Mouse (Mus musculus) kidney, adult 18-20 months (tissue): ENCODE measurements around the gene Tmem102.
A peak's percentile ranks its signal among the peaks of the same experiment; 100 is the strongest.

Source experiments
- DNase-seq: peaks from one replicate; pipeline ENCODE4 v3.0.0; 2021

The Tmem102 gene

DNA sequence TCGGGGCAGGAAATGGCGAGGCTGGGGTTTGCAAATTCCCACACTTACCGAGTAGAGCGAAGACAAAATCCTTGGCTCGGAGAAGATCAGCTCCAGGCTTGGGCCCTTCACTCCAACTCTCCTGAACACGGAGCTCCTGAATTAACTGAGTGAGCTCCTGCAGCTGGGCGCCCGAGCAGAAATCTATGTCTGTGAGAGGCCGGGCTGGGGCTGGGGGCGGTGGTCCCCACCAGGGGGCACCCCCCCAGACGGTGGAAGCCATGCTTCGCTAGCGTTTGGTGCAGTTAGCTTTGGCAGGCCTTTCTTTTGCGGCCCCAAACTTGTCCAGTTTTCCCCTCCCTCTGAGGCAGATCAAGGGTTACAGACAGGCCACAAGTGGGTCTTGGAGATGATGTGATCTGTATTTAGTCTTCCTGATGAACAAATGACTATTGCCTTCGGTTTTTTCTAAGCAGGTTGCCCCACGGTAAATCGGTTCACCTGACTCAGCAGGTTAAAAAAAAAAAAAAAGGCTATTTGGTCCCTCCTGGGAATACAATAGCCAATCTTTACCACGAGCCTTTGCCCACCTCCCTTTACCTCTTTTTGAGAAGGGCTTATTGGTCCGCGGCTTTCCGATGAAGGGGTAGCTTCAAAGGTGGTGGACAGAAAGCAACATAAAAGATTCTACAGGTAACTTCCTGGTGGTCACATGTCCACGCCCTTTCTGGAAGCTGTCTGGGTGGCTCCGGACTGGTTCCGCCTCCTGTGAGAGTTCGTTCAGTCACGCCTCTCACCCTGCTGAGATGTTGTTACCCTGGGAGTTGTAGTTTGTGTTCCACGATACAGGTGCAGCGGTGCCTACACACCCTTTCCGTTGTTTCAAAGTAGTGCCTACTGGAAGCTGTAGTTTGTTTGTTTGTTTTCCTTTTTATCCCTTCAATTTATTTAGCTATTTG is at the start of gene Tmem102:
Tmem102 (minus strand) TSS at position 653 of the 938 bp plus-strand sequence.
- peak; percentile 80 for DNase-seq

DNA sequence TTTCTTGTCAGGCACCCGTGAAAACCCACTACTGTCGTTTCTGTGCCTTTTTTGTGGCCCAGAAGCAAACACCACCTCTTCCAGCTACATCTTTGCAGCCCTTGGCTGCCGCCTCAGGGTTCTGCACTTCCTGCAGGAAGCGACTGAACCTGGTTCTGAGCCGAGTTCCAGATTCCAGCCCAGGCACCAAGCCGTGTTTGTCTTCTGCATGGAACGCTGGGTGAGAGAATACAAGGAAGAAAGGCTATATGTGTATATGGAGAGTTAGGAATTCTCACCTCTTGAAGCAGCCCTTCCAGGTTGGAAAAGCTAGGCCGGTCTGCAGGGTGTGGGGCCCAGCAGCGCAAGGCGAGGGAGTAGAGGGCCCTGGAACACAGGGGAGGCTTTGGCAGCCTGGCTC is 49.3 kb upstream of the Tmem102 start:
- no peak for DNase-seq

DNA sequence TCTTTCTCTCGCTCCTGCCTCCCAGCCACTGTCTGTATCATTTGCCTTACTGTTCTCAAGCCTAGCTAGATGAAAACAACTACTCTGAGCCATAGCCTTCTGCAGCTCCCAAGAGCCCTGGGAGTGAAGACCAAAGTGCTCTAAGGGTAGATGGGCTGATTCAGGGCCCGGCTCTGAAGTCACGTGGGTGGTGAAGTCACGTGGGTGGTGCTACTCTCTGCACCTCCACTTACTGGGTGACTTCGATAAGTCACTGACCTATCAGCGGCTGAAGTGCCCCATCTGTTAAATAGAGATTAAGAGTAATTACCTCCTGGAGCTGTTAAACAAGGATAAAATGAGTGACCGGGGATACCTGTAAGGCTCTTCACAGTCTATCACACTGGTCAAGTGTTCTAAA is 48.6 kb upstream of the Tmem102 start:
- peak; percentile 39 for DNase-seq

DNA sequence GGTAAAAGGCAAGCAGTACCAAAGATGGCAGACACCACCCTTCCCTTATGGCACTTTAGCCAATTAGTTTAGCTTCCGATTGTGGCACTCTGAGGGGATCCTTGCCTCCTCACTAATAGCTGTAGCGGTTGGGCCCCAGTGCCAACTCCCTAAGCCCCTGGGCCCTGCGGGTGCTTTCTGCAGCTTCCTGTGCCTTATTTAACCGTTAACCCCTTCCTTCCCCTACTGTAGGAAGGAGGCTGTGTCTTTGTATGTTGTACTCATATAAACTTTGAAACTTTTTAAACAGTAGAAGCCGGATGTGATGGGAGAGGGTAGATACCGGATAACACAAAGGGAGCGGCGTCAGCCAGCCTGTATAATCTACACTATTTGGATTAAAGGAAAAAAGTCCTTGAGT is 45.3 kb upstream of the Tmem102 start:
- no peak for DNase-seq

DNA sequence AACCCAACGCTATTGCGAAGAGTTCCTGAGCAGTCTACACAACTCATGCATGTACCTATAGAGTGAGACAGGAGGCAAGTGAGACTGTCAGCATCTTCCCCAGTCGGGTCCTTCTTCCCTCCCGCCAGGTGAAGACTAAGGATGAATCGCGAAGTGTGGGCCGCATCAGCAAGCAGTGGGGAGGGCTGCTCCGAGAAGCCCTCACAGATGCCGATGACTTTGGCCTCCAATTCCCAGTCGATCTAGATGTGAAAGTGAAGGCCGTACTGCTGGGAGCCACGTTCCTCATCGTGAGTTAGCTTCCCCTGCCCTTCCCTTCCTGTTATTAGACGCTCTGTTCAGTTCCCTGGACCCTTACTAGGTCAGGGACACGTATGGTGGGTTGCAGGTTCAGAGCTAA is 44.5 kb upstream of the Tmem102 start:
- DNase-seq, result no peak

DNA sequence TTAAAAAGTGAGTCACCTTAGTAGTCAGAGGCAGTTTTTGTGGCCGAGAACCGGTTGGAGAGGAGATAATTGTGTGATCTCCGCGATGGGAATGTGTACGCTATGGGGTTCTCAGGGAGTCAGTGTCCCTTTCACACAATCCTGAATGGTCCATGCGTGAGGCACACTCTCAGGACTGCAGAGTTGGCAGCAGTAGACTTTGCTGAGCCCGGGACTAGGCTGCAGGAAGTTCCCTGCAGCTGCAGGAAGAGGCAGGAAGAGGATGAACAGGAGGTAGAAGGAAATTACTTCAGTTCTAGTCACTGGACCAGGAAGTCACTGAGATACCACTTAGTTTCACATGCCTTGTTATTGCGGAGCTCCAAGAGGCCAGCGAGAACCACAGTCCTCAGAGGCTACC is 43.7 kb upstream of the Tmem102 start:
- no peak for DNase-seq

DNA sequence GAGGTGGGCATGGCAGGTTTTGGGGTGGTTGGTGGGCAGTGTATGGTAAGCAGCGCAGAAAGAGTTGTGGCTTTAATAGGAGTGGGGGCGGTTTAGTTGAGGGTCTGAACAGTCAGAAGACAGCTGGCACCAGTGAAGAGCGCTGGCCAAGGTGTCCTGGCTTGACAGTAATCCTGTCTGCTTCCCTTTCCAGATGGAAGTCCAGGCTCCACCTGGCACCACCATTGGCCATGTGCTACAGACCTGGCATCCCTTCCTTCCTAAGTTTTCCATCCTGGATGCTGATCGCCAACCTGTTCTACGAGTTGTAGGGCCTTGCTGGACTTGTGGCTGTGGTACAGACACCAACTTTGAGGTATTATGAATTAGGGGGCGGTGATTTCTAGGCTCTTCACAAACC is 42.6 kb upstream of the Tmem102 start:
- no peak for DNase-seq

DNA sequence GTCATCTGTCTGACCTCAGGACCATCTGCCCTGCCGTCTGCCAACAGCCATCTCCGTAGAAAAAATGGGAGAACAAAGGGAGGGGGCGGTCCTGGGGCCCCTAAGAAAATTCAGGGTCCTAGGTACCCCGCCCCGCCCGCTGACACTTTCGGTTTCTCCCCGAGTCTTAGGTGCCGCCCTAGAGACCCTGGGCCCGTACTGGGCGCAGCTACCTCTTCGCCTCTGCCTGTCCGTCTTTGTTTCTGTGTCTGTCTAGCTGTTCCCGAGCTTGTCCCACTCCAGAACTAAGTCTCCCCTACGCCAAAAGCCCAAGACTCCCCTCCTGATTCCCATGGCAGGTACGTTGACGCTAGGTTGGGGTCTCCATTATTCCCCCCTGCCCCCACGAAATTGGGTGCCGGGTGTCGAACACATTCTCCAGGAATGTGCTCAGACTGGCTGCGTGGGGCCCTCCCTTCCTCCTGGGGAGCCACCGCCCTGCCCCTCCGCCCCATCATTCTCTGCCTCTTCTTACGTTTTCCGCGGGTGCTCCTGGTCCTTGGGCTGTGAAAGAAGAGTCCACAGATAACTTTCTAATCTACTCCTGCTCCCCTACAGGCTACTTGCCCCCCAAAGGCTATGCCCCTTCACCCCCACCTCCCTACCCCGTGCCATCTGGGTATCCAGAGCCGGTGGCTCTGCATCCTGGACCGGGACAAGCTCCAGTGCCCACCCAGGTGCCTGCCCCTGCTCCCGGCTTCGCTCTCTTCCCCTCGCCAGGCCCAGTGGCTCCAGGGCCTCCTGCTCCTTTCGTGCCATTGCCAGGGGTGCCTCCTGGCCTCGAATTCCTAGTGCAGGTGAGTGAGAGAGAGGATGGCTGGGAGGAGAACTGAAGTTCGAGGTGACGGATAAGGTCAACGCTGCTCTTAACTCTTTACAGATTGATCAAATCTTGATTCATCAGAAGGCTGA is 41.6 kb upstream of the Tmem102 start:
- peak; percentile 37 for DNase-seq

DNA sequence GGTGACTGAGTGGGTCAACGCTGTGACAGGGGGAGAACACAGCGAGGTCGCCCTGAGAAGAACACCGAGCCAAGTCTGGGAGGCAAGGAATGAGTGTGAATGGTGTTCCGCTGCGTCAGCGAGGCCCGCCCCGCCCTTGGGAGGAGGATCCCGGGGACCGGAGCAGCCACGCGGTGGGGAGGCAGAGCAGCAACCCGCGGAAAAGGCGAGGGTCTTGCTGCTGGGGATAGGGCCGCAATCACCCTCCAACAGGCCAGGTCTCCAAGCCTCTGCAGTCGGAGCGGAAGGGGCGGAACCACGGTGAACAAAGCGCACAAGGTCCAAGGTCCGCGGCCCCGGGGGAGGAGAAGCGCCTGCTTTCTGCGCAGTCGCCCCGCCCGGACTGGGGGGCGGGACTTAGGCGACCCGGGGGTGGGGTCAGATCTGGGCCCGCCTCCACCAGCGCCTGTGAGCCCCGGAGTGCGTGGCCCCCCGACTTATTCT is 40.8 kb upstream of the Tmem102 start, which contains the start of gene Plscr3:
Plscr3 (plus strand) TSS at position 179 of the 483 bp plus-strand sequence.
- DNase-seq, result peak; percentile 95

DNA sequence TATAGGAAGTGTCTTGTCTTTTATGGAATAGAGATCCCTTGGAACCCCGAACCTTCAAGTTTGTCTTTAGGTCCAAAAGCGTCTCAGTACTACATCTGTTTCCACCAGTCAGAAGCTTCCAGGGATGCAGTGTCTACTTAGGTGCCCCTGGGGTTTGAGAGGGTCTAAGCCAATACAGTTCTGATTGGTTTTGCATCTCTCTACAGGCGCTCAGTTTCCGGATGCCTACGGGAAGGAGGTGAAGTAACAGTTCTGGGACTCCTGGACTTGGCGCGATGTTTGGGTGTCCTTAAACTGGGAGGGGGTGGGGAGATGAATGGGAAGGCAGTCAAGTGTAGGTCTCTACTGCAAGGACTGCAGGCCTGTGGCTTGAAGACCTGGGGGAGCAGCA is 33.3 kb upstream of the Tmem102 start:
- no peak for DNase-seq

DNA sequence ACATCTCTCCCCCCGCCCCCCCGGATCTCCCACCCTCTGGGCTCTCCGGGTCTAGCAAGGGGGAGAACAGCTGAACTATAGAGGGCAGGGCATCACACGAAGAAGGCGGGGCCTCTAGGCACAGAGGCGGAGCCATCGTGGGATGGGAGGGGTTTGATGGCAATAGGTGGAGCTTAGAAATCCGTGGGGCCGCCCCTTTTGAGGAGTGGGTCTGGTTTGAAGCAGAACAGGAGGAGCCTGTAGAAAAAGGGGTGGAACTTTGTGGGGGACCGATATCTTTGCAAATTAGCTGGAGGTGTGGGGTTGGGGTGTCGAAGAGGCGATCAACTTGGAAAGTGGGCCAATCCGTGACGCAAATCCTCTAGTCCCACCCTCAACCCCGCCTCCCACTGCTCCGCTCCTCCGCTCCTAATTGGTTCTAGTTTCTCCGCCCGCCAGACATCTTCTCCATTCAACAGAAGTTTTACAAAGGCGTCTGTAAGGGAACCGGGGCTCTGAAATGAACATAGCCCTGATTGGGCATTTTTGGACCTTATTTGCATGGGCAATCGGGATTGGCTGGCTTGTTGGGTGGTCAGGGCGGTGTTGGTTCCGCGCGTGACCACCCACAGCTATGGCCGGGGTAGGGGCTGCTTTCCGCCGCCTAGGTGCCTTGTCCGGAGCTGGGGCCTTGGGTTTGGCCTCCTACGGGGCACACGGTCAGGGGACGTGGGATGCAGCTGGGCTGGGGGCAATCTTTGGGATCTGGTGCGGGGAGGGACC is 32.7 kb upstream of the Tmem102 start, which contains the start of gene Tmem256:
Tmem256 (plus strand) TSS at position 563 of the 762 bp plus-strand sequence.
- peak; percentile 95 for DNase-seq

DNA sequence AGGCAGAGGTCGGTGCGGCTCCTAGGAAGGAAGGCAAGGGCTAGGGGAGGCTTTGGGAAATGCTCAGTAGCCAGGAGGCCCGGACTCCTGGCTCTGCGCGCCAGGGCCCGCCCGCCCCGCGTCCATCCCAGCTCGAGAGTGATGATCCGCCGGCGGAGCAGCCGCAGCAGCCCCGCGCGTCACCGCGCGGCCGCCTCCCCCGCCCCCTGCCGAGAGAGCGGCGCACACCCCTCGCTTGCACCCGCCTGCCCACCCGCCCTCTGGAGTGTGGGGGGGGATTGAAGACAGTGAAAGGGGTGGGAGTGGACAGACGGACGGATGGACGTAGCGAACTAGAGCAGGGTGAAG is 32.2 kb upstream of the Tmem102 start, which contains the start of gene Nlgn2:
Nlgn2 (minus strand) TSS at position 181 of the 348 bp plus-strand sequence.
- no peak for DNase-seq

DNA sequence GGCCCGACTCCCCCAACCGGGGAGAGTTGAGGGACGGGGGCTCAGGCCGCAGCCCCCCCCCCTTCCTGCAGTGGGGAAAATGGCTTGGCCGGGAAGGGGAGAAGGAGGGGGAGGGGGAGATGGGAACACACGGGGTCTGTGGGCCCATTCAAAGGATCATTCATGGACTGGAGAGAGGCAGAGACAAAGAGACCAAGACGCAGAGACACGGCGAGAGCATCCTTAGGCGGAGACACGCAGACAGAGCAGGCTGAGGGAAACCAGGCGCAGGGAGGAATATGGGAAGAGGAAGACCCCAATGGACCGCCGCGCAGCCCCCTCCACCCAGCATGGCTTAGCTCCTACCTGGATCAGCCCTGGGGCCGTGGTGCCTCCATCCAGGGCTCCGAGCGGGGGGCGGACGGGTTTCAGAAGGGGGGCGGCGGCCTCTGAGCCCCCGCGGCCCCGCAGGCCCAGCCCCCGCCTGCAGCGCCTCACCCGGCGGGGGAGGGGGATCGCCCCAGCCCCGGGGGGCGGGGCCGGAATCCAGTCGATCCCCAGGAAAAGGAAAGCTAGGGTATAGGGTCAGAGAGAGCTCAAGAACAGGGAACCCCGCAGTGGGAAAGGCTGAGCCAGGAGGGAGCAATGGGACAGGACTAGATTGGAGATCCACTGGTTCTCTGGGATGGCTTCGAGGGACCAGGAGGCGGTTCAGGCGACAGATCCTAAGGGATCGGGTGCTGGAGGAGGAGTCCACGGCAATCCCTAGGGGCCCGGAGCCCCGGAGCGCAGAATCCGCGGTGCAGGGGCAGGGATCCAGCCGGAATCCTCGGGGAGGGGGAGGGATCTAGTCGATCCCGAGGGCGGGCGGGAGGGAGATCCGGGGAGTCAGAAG is 31.5 kb upstream of the Tmem102 start:
- no peak for DNase-seq

DNA sequence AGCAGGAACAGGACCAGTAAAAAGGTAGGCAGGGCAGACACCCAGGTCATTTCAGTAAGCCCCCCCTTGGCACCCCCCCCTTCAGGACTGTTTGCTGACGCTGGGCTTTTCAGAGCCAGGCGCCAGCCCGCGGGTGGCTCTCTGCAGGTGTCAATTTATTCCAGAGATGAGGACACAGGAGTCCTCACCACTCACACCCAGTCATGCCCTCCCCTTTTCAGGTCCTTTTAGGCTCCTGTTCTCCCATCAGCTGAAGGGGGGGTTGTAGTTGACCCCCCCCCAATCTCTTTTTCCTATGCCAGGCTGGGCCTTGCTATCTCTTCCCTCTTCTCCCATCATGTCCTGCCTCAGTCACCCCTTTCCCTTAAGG is 30.5 kb upstream of the Tmem102 start:
- no peak for DNase-seq

DNA sequence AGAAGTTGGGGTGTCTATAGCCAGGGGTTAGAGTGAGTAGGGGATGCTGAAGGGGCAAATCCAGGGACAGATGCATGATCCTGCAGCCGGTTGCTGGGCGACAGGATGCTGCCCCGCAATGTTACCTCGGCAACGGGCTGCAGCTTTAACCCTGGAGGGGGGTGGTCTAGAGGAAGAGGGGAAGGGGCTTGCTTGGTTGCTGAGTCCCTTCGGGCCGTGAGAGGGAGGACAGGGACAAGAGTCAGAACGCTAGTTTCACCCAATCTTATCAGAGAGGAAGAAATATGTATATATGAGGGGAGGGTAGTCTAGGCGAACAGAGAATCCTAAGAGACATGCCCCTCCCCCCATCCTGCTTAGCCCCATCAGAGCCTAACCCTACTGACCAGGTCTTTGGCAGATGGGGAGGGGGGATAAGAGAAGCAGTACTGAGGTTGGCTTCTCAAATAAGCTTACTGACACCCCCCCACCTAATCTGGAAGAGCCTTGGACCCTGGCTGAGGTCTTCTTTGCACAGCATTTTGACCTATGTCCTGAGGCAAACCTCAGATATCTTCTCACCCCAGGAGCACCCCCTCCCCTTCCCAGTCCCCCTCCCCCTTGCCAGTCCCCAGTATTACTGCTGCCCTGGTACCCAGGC is 30.0 kb upstream of the Tmem102 start:
- DNase-seq, result no peak

DNA sequence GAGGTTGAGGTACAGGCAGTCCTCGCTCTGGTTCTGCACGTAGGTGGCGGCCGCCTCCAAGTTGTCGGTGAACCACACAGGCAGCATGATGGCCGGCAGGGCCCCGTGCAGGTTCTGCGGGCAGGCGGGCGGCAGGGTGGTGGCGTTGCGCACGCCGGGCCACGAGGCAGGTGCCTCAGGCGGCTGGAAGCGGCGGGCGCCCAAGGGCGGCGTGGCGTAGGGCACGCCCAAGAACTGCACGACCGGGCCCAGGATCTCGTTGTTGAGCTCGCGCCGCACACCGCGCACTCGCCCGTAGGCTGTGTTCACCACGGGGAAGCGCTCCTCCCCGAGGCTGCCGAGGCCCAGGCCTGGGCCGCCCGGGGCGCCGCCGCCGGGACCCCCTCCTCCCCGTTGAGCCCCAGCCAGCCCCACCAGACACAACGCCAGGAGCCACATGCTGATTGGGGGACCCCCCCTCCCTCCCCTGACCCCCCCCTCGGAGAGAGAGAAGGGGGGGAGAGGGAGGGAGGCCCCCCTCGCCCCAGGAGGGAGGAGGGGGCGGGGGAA is 28.7 kb upstream of the Tmem102 start:
- peak; percentile 49 for DNase-seq

DNA sequence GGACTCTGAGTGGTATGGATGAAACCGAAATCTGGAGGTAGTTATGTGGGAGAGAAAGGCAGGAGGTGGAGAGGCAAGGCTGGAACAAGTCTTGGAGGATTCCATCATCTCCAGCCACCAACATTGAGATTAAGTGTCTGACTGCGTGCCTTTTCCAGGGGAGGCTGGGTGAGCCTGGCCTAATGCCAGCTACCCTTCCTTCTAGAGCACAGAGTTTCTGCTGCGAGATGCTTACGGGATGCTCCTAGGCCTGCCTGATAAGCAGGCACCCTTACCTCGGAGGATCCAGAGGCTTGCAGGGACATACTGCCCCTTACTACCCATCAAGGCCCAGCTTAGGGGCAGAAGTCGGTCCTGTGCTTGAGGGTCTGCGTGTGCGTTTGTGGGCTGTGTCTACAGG is 28.1 kb upstream of the Tmem102 start:
- no peak for DNase-seq

DNA sequence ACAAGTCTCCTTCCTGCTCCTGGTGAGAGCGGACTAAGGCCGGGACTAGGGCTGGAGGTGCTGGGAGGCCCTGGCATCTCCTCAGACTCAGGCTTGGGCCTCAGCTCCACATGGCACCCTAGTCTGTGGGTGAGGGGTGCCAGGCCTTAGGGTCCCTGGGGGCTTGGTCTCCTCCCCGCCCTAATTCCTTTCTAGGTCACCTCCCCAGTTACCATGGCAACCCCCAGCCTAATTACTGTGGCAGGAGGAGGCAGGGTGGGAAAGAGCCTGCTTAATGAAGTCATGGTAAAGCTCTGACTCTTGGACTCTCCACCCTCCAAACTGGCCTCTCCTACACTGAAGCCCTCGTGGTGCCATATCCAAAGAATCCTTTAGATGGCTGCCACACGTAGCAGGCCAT is 23.4 kb upstream of the Tmem102 start:
- DNase-seq, result no peak

DNA sequence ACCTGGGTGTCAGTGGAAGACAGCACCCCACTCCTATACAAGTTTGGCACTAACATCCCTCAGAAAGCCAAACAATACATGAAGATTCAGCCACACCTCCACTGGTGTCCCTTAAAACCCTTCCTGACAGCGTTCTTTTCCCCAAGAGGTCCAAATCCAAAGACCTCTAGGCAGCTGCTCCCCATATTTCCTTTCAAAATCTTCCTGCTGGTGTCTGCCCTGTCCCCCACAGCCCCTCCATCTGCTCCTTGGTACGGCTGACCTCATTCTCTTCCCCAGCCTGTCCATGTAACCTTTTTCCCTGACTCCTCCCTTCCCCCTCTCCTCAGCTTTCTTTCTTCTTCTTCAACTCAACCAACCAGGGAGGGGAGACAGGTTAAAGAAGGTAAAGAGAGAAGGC is 18.0 kb upstream of the Tmem102 start:
- DNase-seq, result no peak

DNA sequence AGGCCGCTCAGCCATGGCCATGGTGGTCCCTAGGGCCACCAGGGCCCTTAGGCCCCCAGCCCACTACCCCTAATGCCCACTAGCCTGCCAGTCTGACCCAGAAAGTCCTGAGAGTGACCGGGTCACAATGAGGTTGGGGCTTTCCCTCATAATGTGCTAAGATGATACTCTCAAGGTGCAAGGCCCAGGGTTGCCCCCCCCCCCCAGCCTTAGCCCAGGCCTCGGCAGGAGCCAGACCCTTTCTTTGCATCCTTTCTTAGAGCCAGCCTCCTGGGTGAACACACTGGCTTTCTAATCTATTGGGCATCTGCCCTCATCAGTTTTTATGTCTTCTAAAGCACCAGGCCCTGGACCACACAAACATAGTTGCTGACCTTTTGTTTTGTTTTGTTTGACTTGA is 16.7 kb upstream of the Tmem102 start, which contains the start of gene Spem1:
Spem1 (minus strand) TSS at position 101 of the 400 bp plus-strand sequence.
- no peak for DNase-seq

DNA sequence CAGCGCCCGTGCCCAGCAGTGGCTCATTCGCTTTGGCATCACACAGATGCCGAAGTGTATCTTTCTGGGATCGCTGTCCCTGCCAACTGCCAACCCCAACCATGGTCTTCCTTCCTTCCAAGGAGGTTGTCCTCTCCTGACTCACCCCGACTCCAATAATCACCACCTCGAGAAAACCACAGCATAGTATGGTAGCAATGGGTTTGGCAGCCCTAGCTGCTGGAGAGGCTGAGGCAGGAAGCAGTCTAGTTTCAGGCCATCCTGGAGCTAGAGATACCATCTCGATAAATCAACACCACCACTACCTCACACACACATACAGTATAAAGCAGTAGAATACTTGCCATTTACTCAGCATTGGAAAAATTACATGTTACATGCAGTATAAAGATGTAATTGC is 13.4 kb upstream of the Tmem102 start:
- DNase-seq, result no peak
